Mouse (Mus musculus): Measurements from ENCODE around the gene Gpr83.

Gene Gpr83

DNA sequence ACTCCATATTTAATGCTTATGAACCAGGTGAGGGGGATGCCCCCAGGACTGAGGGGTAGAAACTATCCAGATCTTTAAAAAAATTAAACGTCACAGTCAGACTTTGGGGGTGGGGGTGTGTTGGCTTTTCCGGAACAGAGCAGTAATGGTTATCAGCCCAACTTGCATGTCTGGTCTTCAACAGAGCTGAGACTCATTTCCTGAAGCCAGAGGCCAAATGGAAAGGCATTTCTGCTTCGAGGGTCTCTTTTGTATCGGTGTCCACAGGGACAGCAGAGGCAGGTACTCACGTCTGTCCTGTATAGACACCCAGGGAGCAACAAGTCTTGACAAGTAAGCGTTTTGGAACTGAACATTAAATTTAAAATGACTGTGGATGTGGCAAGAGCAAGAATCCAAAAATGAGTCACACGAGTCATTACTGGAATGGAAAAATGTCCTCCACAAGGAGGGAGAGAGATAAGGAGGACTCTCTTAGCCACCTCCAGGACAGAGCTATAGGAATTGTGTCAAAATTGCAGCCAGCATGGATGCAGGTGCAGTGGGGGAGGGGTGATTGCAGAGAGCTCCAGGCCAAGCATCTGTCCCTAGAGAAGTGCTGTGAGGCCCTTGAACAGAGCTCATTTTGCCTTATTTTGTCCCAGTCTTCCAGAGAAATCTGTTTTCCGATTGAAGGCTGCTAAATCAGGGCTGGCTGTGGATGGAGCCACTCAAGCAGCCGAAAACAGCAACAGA lies 44.9 kb downstream of the Gpr83 start:
- no peak for DNase-seq (ENCODE audit: low spot score)

DNA sequence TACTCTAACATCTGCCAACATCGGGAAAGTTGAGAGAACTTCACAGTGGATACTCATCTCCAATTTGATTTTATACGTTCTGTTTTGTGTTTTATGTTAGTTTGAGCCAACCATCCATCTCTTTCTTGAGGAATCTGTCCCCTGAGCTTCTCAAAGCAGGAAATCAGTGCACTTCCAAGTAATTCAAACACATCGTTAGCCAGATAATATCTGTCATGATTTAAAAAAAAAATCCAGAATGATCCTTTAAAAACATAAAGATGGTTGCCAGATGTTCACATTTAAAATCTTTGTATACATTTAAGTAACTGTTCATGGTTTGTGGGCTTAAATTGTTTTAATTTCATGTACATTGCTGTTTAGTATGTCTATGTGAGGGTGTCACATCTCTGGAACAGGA lies 45.9 kb downstream of the Gpr83 start:
- DNase-seq (ENCODE audit: low spot score): no peak

DNA sequence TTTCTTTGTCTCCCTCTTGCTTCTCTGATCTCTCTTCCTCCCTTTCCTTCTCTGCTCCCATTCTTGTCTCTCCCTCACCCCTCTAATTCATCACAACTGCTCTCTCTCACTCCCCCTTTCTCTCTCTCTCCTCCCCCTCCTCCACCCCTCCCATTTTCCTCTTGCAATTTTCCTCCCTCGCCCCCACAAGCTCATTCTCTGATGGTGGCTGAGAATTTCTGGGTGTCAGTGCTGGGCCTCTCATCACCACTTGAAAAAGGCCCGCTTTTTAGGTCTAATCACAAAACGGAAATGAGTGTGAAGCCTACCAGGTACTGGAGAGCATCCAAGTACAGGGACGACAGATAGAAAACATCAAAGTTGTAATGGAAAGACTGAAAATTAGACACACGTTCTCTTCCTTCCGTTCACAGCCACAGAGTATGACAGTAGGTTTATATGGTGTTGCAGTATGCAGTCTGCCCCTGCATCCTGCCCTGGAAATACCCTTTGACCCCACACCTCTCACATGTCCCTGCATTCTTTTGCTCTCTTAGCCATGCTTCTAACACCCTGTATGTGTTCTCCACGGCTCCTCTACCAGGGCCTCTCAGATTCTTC lies 47.9 kb downstream of the Gpr83 start:
- no peak for DNase-seq (ENCODE audit: low spot score)

DNA sequence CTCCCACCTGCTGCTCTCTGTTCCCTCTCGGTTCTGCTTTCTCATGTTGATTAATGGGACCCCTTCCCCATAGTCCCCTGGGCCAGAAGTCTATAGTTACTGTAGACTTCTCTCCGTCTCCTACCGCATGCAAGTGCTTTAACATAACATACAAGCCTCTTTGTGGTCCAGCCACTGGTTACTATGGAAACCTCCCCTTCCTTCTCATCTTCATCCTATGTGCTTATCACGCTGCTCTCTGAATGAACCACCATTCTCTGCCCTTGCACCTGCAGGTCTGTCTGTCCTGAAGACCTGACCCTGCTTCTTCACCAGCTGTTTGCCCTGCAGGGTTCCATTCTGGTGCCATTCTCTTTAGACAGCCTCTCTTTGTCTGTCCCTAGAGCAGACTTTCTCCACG lies 50.0 kb downstream of the Gpr83 start:
- DNase-seq (ENCODE audit: low spot score): no peak

DNA sequence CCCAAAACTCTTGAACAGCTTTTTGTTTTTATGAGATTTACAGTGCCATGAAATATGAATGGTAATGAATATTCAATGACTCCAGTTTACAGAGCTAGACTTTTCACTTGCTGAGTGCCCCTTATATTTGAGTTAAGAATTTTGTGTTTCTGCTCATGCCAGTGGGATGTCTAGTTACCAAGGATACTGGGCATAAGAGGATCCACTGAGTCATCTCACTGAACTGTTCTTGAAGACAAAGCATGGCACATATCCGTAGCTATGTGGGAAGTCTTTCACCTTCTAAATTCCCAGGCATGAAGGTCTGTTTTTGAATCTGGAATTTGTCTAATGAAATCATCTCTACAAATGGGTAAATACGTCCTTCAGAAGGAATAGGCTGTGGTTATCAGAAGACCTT lies 52.0 kb downstream of the Gpr83 start:
- no peak for DNase-seq (ENCODE audit: low spot score)

DNA sequence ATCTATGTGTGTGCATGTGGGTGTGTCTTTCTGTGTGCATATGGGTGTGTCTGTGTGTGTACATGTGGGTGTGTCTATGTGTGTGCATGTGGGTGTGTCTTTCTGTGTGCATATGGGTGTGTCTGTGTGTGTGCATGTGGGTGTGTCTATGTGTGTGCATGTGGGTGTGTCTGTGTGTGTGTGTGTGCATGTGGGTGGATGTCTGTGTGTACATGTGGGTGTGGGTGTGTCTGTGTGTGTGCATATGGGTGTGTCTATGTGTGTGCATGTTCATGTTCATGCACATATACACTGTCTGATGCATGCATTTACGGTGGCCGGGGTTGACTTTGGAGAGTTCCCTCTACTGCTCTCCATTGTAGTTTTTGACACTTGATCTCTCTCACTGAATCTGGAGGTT lies 57.7 kb downstream of the Gpr83 start:
- no peak for DNase-seq (ENCODE audit: low spot score)

DNA sequence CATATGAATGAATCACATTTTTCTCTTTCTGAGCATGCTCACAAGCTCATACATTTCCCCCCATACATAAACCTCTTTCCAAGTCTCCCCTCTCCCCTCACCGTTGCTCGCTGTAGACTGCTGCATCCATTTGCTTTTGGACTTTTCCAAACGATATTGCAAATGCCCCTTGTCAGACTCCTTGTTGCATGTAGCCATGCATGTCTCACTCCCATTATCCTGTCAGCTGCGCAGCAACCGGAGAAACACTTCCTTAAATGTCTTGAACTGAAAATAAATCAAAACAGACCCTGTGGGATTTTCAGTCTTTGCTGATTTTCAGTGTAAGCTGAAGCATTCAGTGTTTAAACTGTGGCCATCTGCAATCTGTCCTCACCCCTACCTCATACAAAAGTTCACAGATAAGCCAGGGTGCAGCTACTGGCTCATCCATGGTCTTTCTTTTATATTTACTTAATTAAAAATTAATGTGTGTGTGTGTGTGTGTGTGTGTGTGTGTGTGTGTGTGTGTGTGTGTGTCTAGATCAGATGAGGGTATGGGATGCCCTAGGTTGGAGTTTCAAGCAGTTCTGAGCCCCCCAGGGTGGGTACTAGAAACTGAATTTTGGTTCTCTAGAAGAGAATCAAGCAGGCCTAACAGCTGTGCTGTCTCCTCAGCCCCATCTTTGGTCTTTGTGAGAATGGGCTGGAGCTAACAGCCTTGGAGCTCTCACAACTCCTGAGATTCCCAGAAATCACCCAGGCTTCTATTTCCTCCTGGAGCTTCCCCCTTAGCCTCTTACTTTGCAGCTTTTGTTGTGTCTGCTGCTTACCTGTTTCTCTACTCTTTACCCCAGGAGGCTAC lies 59.0 kb downstream of the Gpr83 start:
- no peak for DNase-seq (ENCODE audit: low spot score)

Data from ovary, postnatal 10 days (tissue).